Mouse (Mus musculus) midbrain, embryonic 11.5 days (tissue): ENCODE measurements around the gene Lrwd1. TPM values are rescaled to one million over a fixed set of nuclear protein-coding genes. Genes with fewer than 3 reads are reported as not detected.

Experiments used
- ATAC-seq: fragments of 200-750 bp; cut with Nextera tagmentation; 2 replicates; pipeline ENCODE4 v1.8.0; 2017; ENCODE audit warnings: moderate TSS enrichment, moderate library complexity; ENCODE audit not compliant: low FRiP score
- DNase-seq: peaks from one replicate; pipeline ENCODE4 v3.0.0; 2015; ENCODE audit warnings: low spot score; ENCODE audit errors: missing footprints
- H3K27ac ChIP-seq: fragments of 300-500 bp; sonication (generic); 2 replicates; pipeline ENCODE4 v1.5.1; 2014; ENCODE audit warnings: low read depth, low read length
- H3K27me3 ChIP-seq: fragments of 300-500 bp; sonication (generic); 2 replicates; pipeline ENCODE4 v1.6.1; 2014; ENCODE audit warnings: mild to moderate bottlenecking, low read length, moderate library complexity, mixed read lengths; ENCODE audit not compliant: control insufficient read depth, insufficient read depth
- H3K36me3 ChIP-seq: fragments of 300-500 bp; sonication (generic); 2 replicates; pipeline ENCODE4 v1.6.1; 2014; ENCODE audit warnings: mild to moderate bottlenecking, low read length, moderate library complexity, mixed read lengths; ENCODE audit not compliant: control insufficient read depth, insufficient read depth
- H3K4me1 ChIP-seq: fragments of 300-500 bp; sonication (generic); 2 replicates; pipeline ENCODE4 v1.6.1; 2014; ENCODE audit warnings: low read length; ENCODE audit not compliant: control insufficient read depth, insufficient read depth
- H3K4me2 ChIP-seq: fragments of 300-500 bp; sonication (generic); 2 replicates; pipeline ENCODE4 v1.6.1; 2014; ENCODE audit warnings: mild to moderate bottlenecking, moderate library complexity
- H3K4me3 ChIP-seq: fragments of 300-500 bp; sonication (generic); 2 replicates; pipeline ENCODE4 v1.5.1; 2014; ENCODE audit warnings: low read depth, low read length
- H3K9ac ChIP-seq: fragments of 300-500 bp; sonication (generic); 2 replicates; pipeline ENCODE4 v1.6.1; 2014; ENCODE audit warnings: low read length
- H3K9me3 ChIP-seq: fragments of 300-500 bp; sonication (generic); 2 replicates; pipeline ENCODE4 v1.6.1; 2016; ENCODE audit warnings: low read length; ENCODE audit not compliant: control insufficient read depth
- WGBS: fragments of 180-500 bp; shearing (Covaris S2); extraction: QIAGEN DNeasy Blood & Tissue Kit; methylation state at CpG from one replicate; pipeline ENCODE4 v1.1.7; 2014; 5-methylcytosine and 5-hydroxymethylcytosine counted together
- polyA plus RNA-seq: library from polyadenylated mRNA; unstranded; fragments of >200 nt; fragmentation: Nextera tagmentation; extraction: Ambion mirVana; gene quantifications from 2 replicates; pipeline ENCODE4 v1.2.1, GENCODE M21; 2014

Gene Lrwd1
- 36.0 and 40.9 TPM in 2 replicates for polyA plus RNA-seq

GRCm38 (mm10) chr5:136135571-136136291 lies at the start of gene Lrwd1, which contains the start of gene Alkbh4:
TSS of gene Lrwd1 (minus strand) at chr5:136136074.
TSS of gene Alkbh4 (plus strand) at chr5:136136146.
- peak within 1 kb of the TSS; percentile 73 for H3K4me3 ChIP-seq
- H3K9ac ChIP-seq: peak within 1 kb of the TSS; percentile 82
- peak; percentile 94 for ATAC-seq
- DNase-seq: peak; percentile 99
- H3K27me3 ChIP-seq: no peaks in the 10 kb centered on the region
- under 1% methylated on average over 60 of the region's 60 CpGs for WGBS
- H3K36me3 ChIP-seq: peaks cover 18% of the 10 kb centered on the region
- H3K4me1 ChIP-seq: peaks cover 10% of the 10 kb centered on the region
- no peaks in the 10 kb centered on the region for H3K9me3 ChIP-seq
- H3K4me2 ChIP-seq: peak within 1 kb of the TSS; percentile 73
- H3K27ac ChIP-seq: no peak within 1 kb of the TSS

- Histone ChIP-seq H3K27me3 (no peaks in the 10 kb centered on the region), H3K4me1 (no peaks in the 10 kb centered on the region), H3K27ac (no peak overlapping the region), H3K36me3 (peaks cover 11% of the 10 kb centered on the region), H3K9ac (no peak overlapping the region), H3K9me3 (no peaks in the 10 kb centered on the region), H3K4me2 (no peak overlapping the region), H3K4me3 (no peak overlapping the region)
- peak; percentile 37 for DNase-seq
- no peak for ATAC-seq
- 93% methylated on average over 7 of the region's 7 CpGs for WGBS
Measured at GRCm38 (mm10) chr5:136183766-136184165, 47.9 kb upstream of the Lrwd1 start.

GRCm38 (mm10) chr5:136182830-136183229 lies 47.0 kb upstream of the Lrwd1 start:
- Histone ChIP-seq H3K9me3 (no peaks in the 10 kb centered on the region), H3K36me3 (peaks cover 8% of the 10 kb centered on the region), H3K4me2 (no peak overlapping the region), H3K4me3 (no peak overlapping the region), H3K27me3 (no peaks in the 10 kb centered on the region), H3K27ac (no peak overlapping the region), H3K4me1 (no peaks in the 10 kb centered on the region), H3K9ac (no peak overlapping the region)
- ATAC-seq: no peak
- peak; percentile 75 for DNase-seq
- 94% methylated on average over 4 of the region's 4 CpGs for WGBS

GRCm38 (mm10) chr5:136182049-136182448 lies 46.2 kb upstream of the Lrwd1 start:
- ATAC-seq (no peak), DNase-seq (peak; percentile 44)
- Histone ChIP-seq H3K4me2 (no peak overlapping the region), H3K27ac (no peak overlapping the region), H3K27me3 (no peaks in the 10 kb centered on the region), H3K9me3 (no peaks in the 10 kb centered on the region), H3K9ac (no peak overlapping the region), H3K36me3 (peaks cover 8% of the 10 kb centered on the region), H3K4me1 (no peaks in the 10 kb centered on the region), H3K4me3 (no peak overlapping the region)
- WGBS: 90% methylated on average over 6 of the region's 6 CpGs

DNA sequence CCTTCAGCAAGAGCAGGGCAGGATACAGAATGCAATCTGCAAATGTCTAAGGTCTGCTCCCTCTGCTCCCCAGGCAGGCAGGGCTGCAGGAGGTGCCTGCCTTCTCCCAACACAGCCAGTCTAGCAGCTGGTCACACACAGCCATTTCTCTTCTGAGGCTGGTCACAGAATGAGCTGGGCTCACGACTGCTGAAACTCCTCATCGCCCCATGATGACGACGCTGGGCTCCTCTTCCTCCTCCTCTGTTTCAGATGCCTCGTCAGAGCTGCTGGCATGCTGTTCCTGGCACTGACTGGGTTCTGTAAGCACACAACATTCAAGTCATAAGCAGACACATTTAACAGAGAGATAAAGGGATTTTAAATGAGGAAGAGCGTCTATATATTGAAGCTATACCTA lies 45.3 kb upstream of the Lrwd1 start:
- DNase-seq (peak; percentile 37), ATAC-seq (no peak)
- 83% methylated on average over 6 of the region's 6 CpGs for WGBS
- Histone ChIP-seq H3K4me3 (no peak overlapping the region), H3K4me2 (no peak overlapping the region), H3K27me3 (no peaks in the 10 kb centered on the region), H3K9ac (no peak overlapping the region), H3K27ac (no peak overlapping the region), H3K4me1 (no peaks in the 10 kb centered on the region), H3K36me3 (peaks cover 8% of the 10 kb centered on the region), H3K9me3 (no peaks in the 10 kb centered on the region)

GRCm38 (mm10) chr5:136179594-136179993 lies 43.7 kb upstream of the Lrwd1 start:
- H3K36me3 ChIP-seq: peaks cover 6% of the 10 kb centered on the region
- peak; percentile 73 for DNase-seq
- no peaks in the 10 kb centered on the region for H3K4me1 ChIP-seq
- no peaks in the 10 kb centered on the region for H3K27me3 ChIP-seq
- H3K4me3 ChIP-seq: no peak overlapping the region
- H3K9ac ChIP-seq: no peak overlapping the region
- WGBS: 82% methylated on average over 5 of the region's 5 CpGs
- no peak for ATAC-seq
- H3K27ac ChIP-seq: no peak overlapping the region
- no peaks in the 10 kb centered on the region for H3K9me3 ChIP-seq
- H3K4me2 ChIP-seq: no peak overlapping the region

- no peak overlapping the region for H3K4me3 ChIP-seq
- no peak overlapping the region for H3K9ac ChIP-seq
- ATAC-seq (no peak), DNase-seq (no peak)
- no peaks in the 10 kb centered on the region for H3K27me3 ChIP-seq
- no peaks in the 10 kb centered on the region for H3K9me3 ChIP-seq
- H3K27ac ChIP-seq: peak overlapping the region; percentile 14; the same call in 1 of the 2 replicates
- peaks cover 9% of the 10 kb centered on the region for H3K4me1 ChIP-seq
- H3K36me3 ChIP-seq: no peaks in the 10 kb centered on the region; the same call in 1 of the 2 replicates
- 64% methylated on average over 9 of the region's 9 CpGs for WGBS
- H3K4me2 ChIP-seq: no peak overlapping the region
Measured at GRCm38 (mm10) chr5:136173606-136174463, 38.0 kb upstream of the Lrwd1 start.

DNA sequence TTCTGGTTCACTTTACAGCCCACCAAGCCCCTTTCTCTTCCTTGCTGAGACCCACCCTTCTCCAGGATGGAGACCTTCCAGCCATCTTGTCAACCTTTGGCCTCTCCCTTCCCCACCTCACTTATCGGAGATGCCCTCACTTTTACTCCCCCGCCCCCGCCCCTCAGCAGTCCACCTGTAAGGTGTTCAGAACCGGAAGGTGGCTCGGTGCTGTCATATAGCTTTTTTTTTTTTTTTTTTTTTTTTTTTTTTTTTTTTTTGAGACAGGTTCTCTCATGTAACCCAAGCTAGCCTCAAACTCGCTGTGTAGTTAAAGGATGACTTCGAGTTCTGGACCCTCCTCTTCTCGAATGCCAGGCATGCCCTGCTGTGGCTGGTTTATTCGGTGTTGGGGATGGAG lies 37.1 kb upstream of the Lrwd1 start:
- H3K36me3 ChIP-seq: no peaks in the 10 kb centered on the region
- H3K9ac ChIP-seq: no peak overlapping the region
- peaks cover 9% of the 10 kb centered on the region for H3K4me1 ChIP-seq
- peak; percentile 37 for DNase-seq
- no peak overlapping the region for H3K4me3 ChIP-seq
- peaks cover 4% of the 10 kb centered on the region for H3K9me3 ChIP-seq
- H3K27me3 ChIP-seq: no peaks in the 10 kb centered on the region
- ATAC-seq: no peak
- no peak overlapping the region for H3K27ac ChIP-seq
- no peak overlapping the region for H3K4me2 ChIP-seq
- 79% methylated on average over 9 of the region's 9 CpGs for WGBS
